Mouse (Mus musculus) midbrain, embryonic 10.5 days (tissue): ENCODE measurements around the gene Rhox4c. TPM values are rescaled to one million over a fixed set of nuclear protein-coding genes. Genes with fewer than 3 reads are reported as not detected.
"Not testable (repeated sequence)": the region's sequence is repeated elsewhere in the genome, so short reads cannot be mapped to it uniquely, and the experiment has no call there.

ENCODE experiments used
- DNase-seq: peaks from one replicate; pipeline ENCODE4 v3.0.0-alpha.2; 2017; ENCODE audit warnings: low spot score
- H3K27ac ChIP-seq: fragments of 300-500 bp; sonication (generic); replicated peaks from 2 replicates; pipeline ENCODE4 v1.5.1; 2016; ENCODE audit warnings: mild to moderate bottlenecking
- H3K27me3 ChIP-seq: fragments of 300-500 bp; sonication (generic); 2 replicates; pipeline ENCODE4 v1.6.1; 2016; ENCODE audit warnings: low read depth, mild to moderate bottlenecking; ENCODE audit not compliant: poor library complexity, severe bottlenecking
- H3K36me3 ChIP-seq: fragments of 300-500 bp; sonication (generic); 2 replicates; pipeline ENCODE4 v1.6.1; 2016; ENCODE audit warnings: mild to moderate bottlenecking, moderate library complexity
- H3K4me1 ChIP-seq: fragments of 300-500 bp; sonication (generic); 2 replicates; pipeline ENCODE4 v1.6.1; 2016
- H3K4me3 ChIP-seq: fragments of 300-500 bp; sonication (generic); 2 replicates; pipeline ENCODE4 v1.5.1; 2016; ENCODE audit warnings: mild to moderate bottlenecking, moderate library complexity
- H3K9me3 ChIP-seq: fragments of 300-500 bp; sonication (generic); replicated peaks from 2 replicates; pipeline ENCODE4 v1.6.1; 2016; ENCODE audit warnings: mild to moderate bottlenecking
- WGBS: fragments of 180-500 bp; shearing (Covaris S2); methylation state at CpG from one replicate; pipeline ENCODE4 v1.1.7; 2016; 5-methylcytosine and 5-hydroxymethylcytosine counted together
- polyA plus RNA-seq: library from polyadenylated mRNA; unstranded; fragments of >200 nt; fragmentation: Nextera tagmentation; extraction: Ambion mirVana; gene quantifications from 2 replicates; pipeline ENCODE4 v1.2.1, GENCODE M21; 2016

The Rhox4c gene
- not detected in 2 replicates for polyA plus RNA-seq

GRCm38 (mm10) chrX:37480037-37480436, at the start of gene Rhox4c:
Gene Rhox4c (plus strand): TSS chrX:37480337.
- H3K36me3 ChIP-seq, H3K27ac ChIP-seq, H3K9me3 ChIP-seq, H3K4me3 ChIP-seq, H3K4me1 ChIP-seq, DNase-seq, H3K27me3 ChIP-seq: not testable (repeated sequence)
- 95% methylated on average over 14 of the region's 14 CpGs for WGBS

DNA sequence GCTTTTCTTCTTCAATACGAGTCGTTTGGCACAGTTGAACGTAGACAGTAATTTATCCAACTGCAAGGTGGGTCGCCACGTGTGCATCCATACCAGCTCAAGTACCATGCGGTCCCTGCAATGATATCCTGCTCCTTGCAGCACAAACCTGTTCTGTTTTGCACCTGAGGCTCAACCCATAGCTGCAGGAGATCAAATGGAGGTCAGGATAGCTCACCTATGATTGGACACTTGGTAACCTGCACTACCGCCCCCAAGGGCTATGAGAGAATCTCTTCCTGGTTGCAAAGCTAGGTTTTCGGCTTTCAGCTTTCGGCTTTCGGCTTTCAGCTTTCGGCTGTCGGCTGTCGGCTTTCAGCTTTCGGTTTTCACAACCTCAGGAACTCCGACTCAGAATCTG, 47.9 kb upstream of the Rhox4c start, which contains the start of gene Rhox4b:
Gene Rhox4b, plus strand, starts transcription at position 301 of the 400 bp plus-strand sequence.
- not testable (repeated sequence) for H3K4me3 ChIP-seq, H3K36me3 ChIP-seq, H3K9me3 ChIP-seq, H3K27me3 ChIP-seq, DNase-seq, H3K4me1 ChIP-seq, H3K27ac ChIP-seq
- WGBS: 91% methylated on average over 15 of the region's 15 CpGs

DNA sequence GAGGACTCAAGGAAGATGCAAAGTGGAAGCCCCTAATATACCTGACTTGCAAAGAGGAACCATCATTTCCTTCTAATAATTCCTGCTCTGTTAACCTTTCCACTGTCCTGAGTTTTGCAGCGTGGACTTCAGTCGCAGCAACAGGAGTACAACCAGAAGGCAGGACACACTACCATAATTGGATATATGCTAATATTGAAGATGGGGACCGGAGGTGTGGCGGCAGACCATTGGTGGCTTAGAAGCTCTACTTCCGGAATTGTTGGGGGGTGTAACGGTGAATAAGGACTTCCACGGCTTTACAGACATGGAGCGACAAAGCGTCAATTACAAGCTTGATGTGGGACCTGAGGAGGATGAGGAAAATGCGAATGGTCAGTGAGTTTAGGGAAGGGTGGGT, 26.8 kb upstream of the Rhox4c start, which contains the start of gene Rhox2c:
Gene Rhox2c, plus strand, starts transcription at position 301 of the 400 bp plus-strand sequence.
- not testable (repeated sequence) for H3K4me3 ChIP-seq, H3K27me3 ChIP-seq, H3K27ac ChIP-seq, H3K4me1 ChIP-seq, H3K36me3 ChIP-seq, DNase-seq, H3K9me3 ChIP-seq
- WGBS: 96% methylated on average over 8 of the region's 10 CpGs

- 86% methylated on average over 3 of the region's 4 CpGs for WGBS
Observed at GRCm38 (mm10) chrX:37458285-37458684, 21.9 kb upstream of the Rhox4c start, which contains the start of gene Rhox3c. Gene Rhox3c (plus strand): TSS chrX:37458585.

DNA sequence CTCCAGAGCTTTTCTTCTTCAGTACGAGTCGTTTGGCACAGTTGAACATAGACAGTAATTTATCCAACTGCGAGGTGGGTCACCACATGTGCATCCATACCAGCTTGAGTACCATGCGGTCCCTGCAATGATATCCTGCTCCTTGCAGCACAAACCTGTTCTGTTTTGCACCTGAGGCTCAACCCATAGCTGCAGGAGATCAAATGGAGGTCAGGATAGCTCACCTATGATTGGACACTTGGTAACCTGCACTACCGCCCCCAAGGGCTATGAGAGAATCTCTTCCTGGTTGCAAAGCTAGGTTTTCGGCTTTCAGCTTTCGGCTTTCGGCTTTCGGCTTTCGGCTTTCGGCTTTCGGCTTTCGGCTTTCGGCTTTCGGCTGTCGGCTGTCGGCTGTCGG, 33.9 kb downstream of the Rhox4c start, which contains the start of gene Rhox4d:
Gene Rhox4d, plus strand, starts transcription at position 301 of the 400 bp plus-strand sequence.
- H3K4me1 ChIP-seq, H3K27ac ChIP-seq, H3K4me3 ChIP-seq, DNase-seq, H3K36me3 ChIP-seq, H3K27me3 ChIP-seq, H3K9me3 ChIP-seq: not testable (repeated sequence)
- WGBS: 94% methylated on average over 14 of the region's 18 CpGs

More at GRCm38 (mm10) chrX:37458285-37458684, 21.9 kb upstream of the Rhox4c start, which contains the start of gene Rhox3c:
- not testable (repeated sequence) for DNase-seq, H3K4me3 ChIP-seq, H3K36me3 ChIP-seq, H3K4me1 ChIP-seq, H3K27ac ChIP-seq, H3K9me3 ChIP-seq, H3K27me3 ChIP-seq

- H3K27me3 ChIP-seq, DNase-seq, H3K36me3 ChIP-seq, H3K4me3 ChIP-seq, H3K27ac ChIP-seq, H3K4me1 ChIP-seq, H3K9me3 ChIP-seq: not testable (repeated sequence)
- 98% methylated on average over 2 of the region's 8 CpGs for WGBS
Observed at GRCm38 (mm10) chrX:37530152-37530551, 50.0 kb downstream of the Rhox4c start, which contains the start of gene Rhox2e. Gene Rhox2e (plus strand): TSS chrX:37530452.

Other genes starting within 250 kb of the Rhox4c start
- gene Rhox2a, start 235.4 kb upstream of the Rhox4c start, polyA plus RNA-seq: 0.26 TPM in 1 of 2 replicates, not detected in the other
- gene Rhox3a, start 230.4 kb upstream of the Rhox4c start, polyA plus RNA-seq: not detected in 2 replicates
- gene Rhox4a, start 215.0 kb upstream of the Rhox4c start, polyA plus RNA-seq: not detected in 2 replicates
- gene Rhox3a2, start 100.3 kb upstream of the Rhox4c start, polyA plus RNA-seq: not detected in 2 replicates
- gene Rhox4a2, start 89.5 kb upstream of the Rhox4c start, polyA plus RNA-seq: 0.20 and 0.21 TPM in 2 replicates
- not detected in 2 replicates for gene Rhox2b, start 68.3 kb upstream of the Rhox4c start, polyA plus RNA-seq
- gene Rhox4b, start 47.8 kb upstream of the Rhox4c start, polyA plus RNA-seq: 0.20 and 0.48 TPM in 2 replicates
- gene Rhox2c, start 26.7 kb upstream of the Rhox4c start, polyA plus RNA-seq: 0.57 TPM in 1 of 2 replicates, not detected in the other
- not detected in 2 replicates for gene Rhox3c, start 21.8 kb upstream of the Rhox4c start, polyA plus RNA-seq
- not detected in 2 replicates for gene Rhox2d, start 13.1 kb downstream of the Rhox4c start, polyA plus RNA-seq
- 0.14 TPM in 1 of 2 replicates, not detected in the other for gene Rhox4d, start 34.0 kb downstream of the Rhox4c start, polyA plus RNA-seq
- gene Rhox2e, start 50.1 kb downstream of the Rhox4c start, polyA plus RNA-seq: 0.25 TPM in 1 of 2 replicates, not detected in the other
- gene Rhox3e, start 61.7 kb downstream of the Rhox4c start, polyA plus RNA-seq: not detected in 2 replicates
- gene Rhox4e, start 77.1 kb downstream of the Rhox4c start, polyA plus RNA-seq: not detected in 2 replicates
- gene Rhox2f, start 91.1 kb downstream of the Rhox4c start, polyA plus RNA-seq: 0.24 TPM in 1 of 2 replicates, not detected in the other
- gene Rhox3f, start 100.7 kb downstream of the Rhox4c start, polyA plus RNA-seq: not detected in 2 replicates
- not detected in 2 replicates for gene Rhox4f, start 127.4 kb downstream of the Rhox4c start, polyA plus RNA-seq
- gene Rhox3g, start 148.3 kb downstream of the Rhox4c start, polyA plus RNA-seq: not detected in 2 replicates
- gene Rhox2g, start 163.1 kb downstream of the Rhox4c start, polyA plus RNA-seq: not detected in 2 replicates
- not detected in 2 replicates for gene Rhox4g, start 171.0 kb downstream of the Rhox4c start, polyA plus RNA-seq
- not detected in 2 replicates for gene Rhox3h, start 188.4 kb downstream of the Rhox4c start, polyA plus RNA-seq
- gene Rhox2h, start 192.9 kb downstream of the Rhox4c start, polyA plus RNA-seq: not detected in 2 replicates